Mouse (Mus musculus): ENCODE data around the gene Marveld3.
A peak's percentile ranks its signal among the peaks of the same experiment; 100 is the strongest.

The Marveld3 gene

GRCm38 (mm10) chr8:109961693-109962367, at the start of gene Marveld3:
TSS of gene Marveld3 (minus strand) at chr8:109962203.
- peak; percentile 37 to 54 for DNase-seq

GRCm38 (mm10) chr8:110010868-110011267, 48.9 kb upstream of the Marveld3 start:
- peak; percentile 39 to 67 for DNase-seq

GRCm38 (mm10) chr8:110008995-110009446, 47.0 kb upstream of the Marveld3 start:
- DNase-seq: no peak

- DNase-seq: no peak
Observed at GRCm38 (mm10) chr8:110008228-110008994, 46.4 kb upstream of the Marveld3 start.

GRCm38 (mm10) chr8:110006312-110007023, 44.5 kb upstream of the Marveld3 start:
- no peak for DNase-seq

GRCm38 (mm10) chr8:110004300-110004699, 42.3 kb upstream of the Marveld3 start:
- DNase-seq: no peak

GRCm38 (mm10) chr8:110002953-110003352, 41.0 kb upstream of the Marveld3 start:
- peak in 1 of 2 experiments; percentile 22 for DNase-seq

GRCm38 (mm10) chr8:109999974-110000373, 38.0 kb upstream of the Marveld3 start:
- no peak for DNase-seq

- DNase-seq: no peak
Observed at GRCm38 (mm10) chr8:109998066-109998465, 36.1 kb upstream of the Marveld3 start.

- DNase-seq: peak in 1 of 2 experiments; percentile 15
Observed at GRCm38 (mm10) chr8:109997381-109997780, 35.4 kb upstream of the Marveld3 start.

GRCm38 (mm10) chr8:109992951-109993350, 30.9 kb upstream of the Marveld3 start:
- no peak for DNase-seq

- no peak for DNase-seq
Observed at GRCm38 (mm10) chr8:109992166-109992565, 30.2 kb upstream of the Marveld3 start.

GRCm38 (mm10) chr8:109990224-109990623, 28.2 kb upstream of the Marveld3 start, which contains the start of gene Tat:
TSS of gene Tat (plus strand) at chr8:109990437.
- DNase-seq: no peak

- no peak for DNase-seq
Observed at GRCm38 (mm10) chr8:109989151-109989550, 27.1 kb upstream of the Marveld3 start.

GRCm38 (mm10) chr8:109987776-109988175, 25.8 kb upstream of the Marveld3 start:
- no peak for DNase-seq

- no peak for DNase-seq
Observed at GRCm38 (mm10) chr8:109986384-109986783, 24.4 kb upstream of the Marveld3 start.

- DNase-seq: no peak
Observed at GRCm38 (mm10) chr8:109983944-109984343, 21.9 kb upstream of the Marveld3 start.

- peak; percentile 34 to 45 for DNase-seq
Observed at GRCm38 (mm10) chr8:109982386-109983105, 20.5 kb upstream of the Marveld3 start.

GRCm38 (mm10) chr8:109979339-109979738, 17.3 kb upstream of the Marveld3 start:
- DNase-seq: no peak

GRCm38 (mm10) chr8:109972901-109973300, 10.9 kb upstream of the Marveld3 start:
- DNase-seq: no peak

- DNase-seq: no peak
Observed at GRCm38 (mm10) chr8:109970323-109970722, 8.3 kb upstream of the Marveld3 start.

GRCm38 (mm10) chr8:109968837-109969236, 6.8 kb upstream of the Marveld3 start:
- DNase-seq: no peak

- no peak for DNase-seq
Observed at GRCm38 (mm10) chr8:109964106-109964505, 2.1 kb upstream of the Marveld3 start.

Data from cerebellum, postnatal 25 days (tissue).